Mouse (Mus musculus): ENCODE measurements at regions not wholly inside any gene's neighbourhood (a gene's known extent, or its start where the extent isn't known, plus 50 kb on each side); places are given as distances from the start of the nearest gene placed in this dataset.
A peak's percentile ranks its signal among the peaks of the same experiment; 100 is the strongest.

- peak; percentile 7 to 48 for DNase-seq
Observed at GRCm38 (mm10) chrX:144234457-144234856, 81.0 kb downstream of the A730046J19Rik start.

DNA sequence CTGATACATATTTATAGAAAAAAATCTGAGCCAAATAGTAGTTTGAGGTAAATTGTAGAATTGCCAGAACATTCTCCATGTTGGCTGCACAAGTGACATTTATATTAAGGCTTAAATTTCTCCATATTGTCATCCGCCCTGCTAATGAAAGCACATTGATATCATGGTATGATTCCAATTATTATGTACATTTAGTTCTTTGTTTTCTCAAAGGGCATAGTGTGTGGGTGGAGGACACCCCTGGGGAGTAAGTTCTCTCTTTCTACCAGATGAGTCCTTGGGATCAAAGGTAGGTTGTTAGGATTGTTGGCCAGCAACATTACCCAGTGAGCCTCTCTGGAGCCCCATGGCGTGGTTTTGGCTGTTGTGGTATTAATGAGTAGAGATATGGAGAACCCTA is 51.7 kb upstream of the Alg13 start:
- DNase-seq: no peak
